Mouse (Mus musculus): ENCODE measurements at regions not wholly inside any gene's neighbourhood (a gene's known extent, or its start where the extent isn't known, plus 50 kb on each side); places are given as distances from the start of the nearest gene placed in this dataset.

- no peaks in the 10 kb centered on the region for H3K79me3 ChIP-seq (ENCODE audit: low read depth)
- TF ChIP-seq CEBPB (IDR thresholded peaks at IDR 0.05; ENCODE audit: low read depth) = no peak
- no peak for TF ChIP-seq MYOD1 (IDR thresholded peaks at IDR 0.05; ENCODE audit: control insufficient read depth, insufficient read length, low read depth)
- TF ChIP-seq USF1 (IDR thresholded peaks at IDR 0.05; ENCODE audit: low read depth) = no peak
- TF ChIP-seq FOSL1 (IDR thresholded peaks at IDR 0.05; ENCODE audit: insufficient read depth, low read length, poor library complexity, severe bottlenecking) = no peak
- TF ChIP-seq CTCF (IDR thresholded peaks at IDR 0.05; ENCODE audit: control insufficient read depth, insufficient read depth, insufficient read length) = no peak
- TF ChIP-seq MAX (IDR thresholded peaks at IDR 0.05) = no peak
- TF ChIP-seq MYOG (IDR thresholded peaks at IDR 0.05; ENCODE audit: control insufficient read depth, extremely low read depth, insufficient read length) = no peak
- no peaks in the 10 kb centered on the region for H3K27me3 ChIP-seq (ENCODE audit: control insufficient read depth, insufficient read depth, insufficient read length)
- no peaks in the 10 kb centered on the region for H3K79me2 ChIP-seq (ENCODE audit: control insufficient read depth, insufficient read depth)
- no peaks in the 10 kb centered on the region for H3K36me3 ChIP-seq (ENCODE audit: control insufficient read depth, insufficient read depth)
- H3K4me3 ChIP-seq (ENCODE audit: insufficient read depth, poor library complexity, severe bottlenecking) = no peak overlapping the region
- H3ac ChIP-seq (ENCODE audit: control insufficient read depth, insufficient read length, low read depth) = no peak overlapping the region
Observed at GRCm38 (mm10) chr8:86395121-86395520, 185.4 kb downstream of the Abcc12 start.

GRCm38 (mm10) chr8:86393835-86394234 lies 186.7 kb downstream of the Abcc12 start:
- Histone ChIP-seq H3K4me3 (ENCODE audit: insufficient read depth, poor library complexity, severe bottlenecking) (no peak overlapping the region), H3ac (ENCODE audit: control insufficient read depth, insufficient read length, low read depth) (no peak overlapping the region), H3K79me2 (ENCODE audit: control insufficient read depth, insufficient read depth) (no peaks in the 10 kb centered on the region), H3K36me3 (ENCODE audit: control insufficient read depth, insufficient read depth) (no peaks in the 10 kb centered on the region), H3K79me3 (ENCODE audit: low read depth) (no peaks in the 10 kb centered on the region), H3K27me3 (ENCODE audit: control insufficient read depth, insufficient read depth, insufficient read length) (no peaks in the 10 kb centered on the region)
- no peak for TF ChIP-seq CEBPB (IDR thresholded peaks at IDR 0.05; ENCODE audit: low read depth)
- no peak for TF ChIP-seq MYOG (IDR thresholded peaks at IDR 0.05; ENCODE audit: control insufficient read depth, extremely low read depth, insufficient read length)
- no peak for TF ChIP-seq USF1 (IDR thresholded peaks at IDR 0.05; ENCODE audit: low read depth)
- TF ChIP-seq MYOD1 (IDR thresholded peaks at IDR 0.05; ENCODE audit: control insufficient read depth, insufficient read length, low read depth) = no peak
- no peak for TF ChIP-seq FOSL1 (IDR thresholded peaks at IDR 0.05; ENCODE audit: insufficient read depth, low read length, poor library complexity, severe bottlenecking)
- TF ChIP-seq CTCF (IDR thresholded peaks at IDR 0.05; ENCODE audit: control insufficient read depth, insufficient read depth, insufficient read length) = no peak
- TF ChIP-seq MAX (IDR thresholded peaks at IDR 0.05) = no peak

GRCm38 (mm10) chr8:86393374-86393773 lies 187.1 kb downstream of the Abcc12 start:
- no peaks in the 10 kb centered on the region for H3K36me3 ChIP-seq (ENCODE audit: control insufficient read depth, insufficient read depth)
- no peaks in the 10 kb centered on the region for H3K27me3 ChIP-seq (ENCODE audit: control insufficient read depth, insufficient read depth, insufficient read length)
- no peak overlapping the region for H3ac ChIP-seq (ENCODE audit: control insufficient read depth, insufficient read length, low read depth)
- H3K4me3 ChIP-seq (ENCODE audit: insufficient read depth, poor library complexity, severe bottlenecking) = no peak overlapping the region
- no peaks in the 10 kb centered on the region for H3K79me2 ChIP-seq (ENCODE audit: control insufficient read depth, insufficient read depth)
- H3K79me3 ChIP-seq (ENCODE audit: low read depth) = no peaks in the 10 kb centered on the region
- TF ChIP-seq MYOD1 (IDR thresholded peaks at IDR 0.05; ENCODE audit: control insufficient read depth, insufficient read length, low read depth) = no peak

- no peak overlapping the region for H3ac ChIP-seq (ENCODE audit: control insufficient read depth, insufficient read length, low read depth)
- no peaks in the 10 kb centered on the region for H3K79me2 ChIP-seq (ENCODE audit: control insufficient read depth, insufficient read depth)
- H3K27me3 ChIP-seq (ENCODE audit: control insufficient read depth, insufficient read depth, insufficient read length) = no peaks in the 10 kb centered on the region
- H3K79me3 ChIP-seq (ENCODE audit: low read depth) = no peaks in the 10 kb centered on the region
- H3K4me3 ChIP-seq (ENCODE audit: insufficient read depth, poor library complexity, severe bottlenecking) = no peak overlapping the region
- no peak for TF ChIP-seq MAX (IDR thresholded peaks at IDR 0.05)
- TF ChIP-seq FOSL1 (IDR thresholded peaks at IDR 0.05; ENCODE audit: insufficient read depth, low read length, poor library complexity, severe bottlenecking) = no peak
- no peak for TF ChIP-seq CEBPB (IDR thresholded peaks at IDR 0.05; ENCODE audit: low read depth)
- no peak for TF ChIP-seq MYOD1 (IDR thresholded peaks at IDR 0.05; ENCODE audit: control insufficient read depth, insufficient read length, low read depth)
- TF ChIP-seq USF1 (IDR thresholded peaks at IDR 0.05; ENCODE audit: low read depth) = no peak
- TF ChIP-seq CTCF (IDR thresholded peaks at IDR 0.05; ENCODE audit: control insufficient read depth, insufficient read depth, insufficient read length) = no peak
- TF ChIP-seq MYOG (IDR thresholded peaks at IDR 0.05; ENCODE audit: control insufficient read depth, extremely low read depth, insufficient read length) = no peak
- H3K36me3 ChIP-seq (ENCODE audit: control insufficient read depth, insufficient read depth) = no peaks in the 10 kb centered on the region
Observed at GRCm38 (mm10) chr8:86390715-86391114, 189.8 kb downstream of the Abcc12 start.

- H3K79me3 ChIP-seq (ENCODE audit: low read depth) = no peaks in the 10 kb centered on the region
- H3ac ChIP-seq (ENCODE audit: control insufficient read depth, insufficient read length, low read depth) = no peak overlapping the region
- TF ChIP-seq CEBPB (IDR thresholded peaks at IDR 0.05; ENCODE audit: low read depth) = peak; percentile 42
- TF ChIP-seq USF1 (IDR thresholded peaks at IDR 0.05; ENCODE audit: low read depth) = no peak
- H3K36me3 ChIP-seq (ENCODE audit: control insufficient read depth, insufficient read depth) = no peaks in the 10 kb centered on the region
- no peaks in the 10 kb centered on the region for H3K79me2 ChIP-seq (ENCODE audit: control insufficient read depth, insufficient read depth)
- H3K27me3 ChIP-seq (ENCODE audit: control insufficient read depth, insufficient read depth, insufficient read length) = no peaks in the 10 kb centered on the region
- H3K4me3 ChIP-seq (ENCODE audit: insufficient read depth, poor library complexity, severe bottlenecking) = no peak overlapping the region
Observed at GRCm38 (mm10) chr8:86389690-86390671, 190.5 kb downstream of the Abcc12 start.

- no peaks in the 10 kb centered on the region for H3K79me2 ChIP-seq (ENCODE audit: control insufficient read depth, insufficient read depth)
- H3ac ChIP-seq (ENCODE audit: control insufficient read depth, insufficient read length, low read depth) = no peak overlapping the region
- peaks cover 6% of the 10 kb centered on the region for H3K27me3 ChIP-seq (ENCODE audit: control insufficient read depth, insufficient read depth, insufficient read length)
- H3K79me3 ChIP-seq (ENCODE audit: low read depth) = no peaks in the 10 kb centered on the region
- TF ChIP-seq FOSL1 (IDR thresholded peaks at IDR 0.05; ENCODE audit: insufficient read depth, low read length, poor library complexity, severe bottlenecking) = no peak
- TF ChIP-seq CEBPB (IDR thresholded peaks at IDR 0.05; ENCODE audit: low read depth) = no peak
- TF ChIP-seq MYOG (IDR thresholded peaks at IDR 0.05; ENCODE audit: control insufficient read depth, extremely low read depth, insufficient read length) = no peak
- TF ChIP-seq MYOD1 (IDR thresholded peaks at IDR 0.05; ENCODE audit: control insufficient read depth, insufficient read length, low read depth) = no peak
- no peak for TF ChIP-seq CTCF (IDR thresholded peaks at IDR 0.05; ENCODE audit: control insufficient read depth, insufficient read depth, insufficient read length)
- TF ChIP-seq MAX (IDR thresholded peaks at IDR 0.05) = no peak
- TF ChIP-seq USF1 (IDR thresholded peaks at IDR 0.05; ENCODE audit: low read depth) = no peak
- no peak overlapping the region for H3K4me3 ChIP-seq (ENCODE audit: insufficient read depth, poor library complexity, severe bottlenecking)
- no peaks in the 10 kb centered on the region for H3K36me3 ChIP-seq (ENCODE audit: control insufficient read depth, insufficient read depth)
Observed at GRCm38 (mm10) chr8:86385236-86385635, 195.2 kb downstream of the Abcc12 start.

Data from C2C12 (cell line).